Mouse (Mus musculus) midbrain, embryonic 16.5 days (tissue): ENCODE data around the gene Gm10320. TPM values are rescaled to one million over a fixed set of nuclear protein-coding genes. Genes with fewer than 3 reads are reported as not detected.

Experiments used
- ATAC-seq: fragments of 200-750 bp; cut with Nextera tagmentation; 2 replicates; pipeline ENCODE4 v1.8.0; 2017; ENCODE audit warnings: moderate TSS enrichment
- H3K27ac ChIP-seq: fragments of 300-500 bp; sonication (generic); 2 replicates; pipeline ENCODE4 v1.5.1; 2014; ENCODE audit warnings: mild to moderate bottlenecking, low read length, mixed read lengths
- H3K27me3 ChIP-seq: fragments of 300-500 bp; sonication (generic); 2 replicates; pipeline ENCODE4 v1.6.1; 2014; ENCODE audit warnings: low read depth, low read length, mixed read lengths; ENCODE audit not compliant: control insufficient read depth, insufficient read depth
- H3K36me3 ChIP-seq: fragments of 300-500 bp; sonication (generic); 2 replicates; pipeline ENCODE4 v1.6.1; 2014; ENCODE audit warnings: mild to moderate bottlenecking, low read length, moderate library complexity, mixed read lengths; ENCODE audit not compliant: control insufficient read depth, insufficient read depth
- H3K4me1 ChIP-seq: fragments of 300-500 bp; sonication (generic); 2 replicates; pipeline ENCODE4 v1.6.1; 2014; ENCODE audit warnings: mild to moderate bottlenecking, low read length, mixed read lengths; ENCODE audit not compliant: control insufficient read depth, insufficient read depth
- H3K4me2 ChIP-seq: fragments of 300-500 bp; sonication (generic); 2 replicates; pipeline ENCODE4 v1.6.1; 2014; ENCODE audit warnings: mild to moderate bottlenecking, low read length, mixed read lengths
- H3K4me3 ChIP-seq: fragments of 300-500 bp; sonication (generic); 2 replicates; pipeline ENCODE4 v1.5.1; 2014; ENCODE audit warnings: low read depth, mild to moderate bottlenecking, low read length, moderate library complexity, mixed read lengths
- H3K9ac ChIP-seq: fragments of 300-500 bp; sonication (generic); 2 replicates; pipeline ENCODE4 v1.6.1; 2014; ENCODE audit warnings: low read depth, low read length, mixed read lengths
- H3K9me3 ChIP-seq: fragments of 300-500 bp; sonication (generic); replicated peaks from 2 replicates; pipeline ENCODE4 v1.6.1; 2014; ENCODE audit warnings: mild to moderate bottlenecking, low read length, mixed read lengths; ENCODE audit not compliant: control insufficient read depth, poor library complexity, severe bottlenecking
- WGBS: fragments of 180-500 bp; shearing (Covaris S2); extraction: QIAGEN DNeasy Blood & Tissue Kit; methylation state at CpG from one replicate; pipeline ENCODE4 v1.1.7; 2014; 5-methylcytosine and 5-hydroxymethylcytosine counted together
- polyA plus RNA-seq: library from polyadenylated mRNA; unstranded; fragments of >200 nt; fragmentation: Nextera tagmentation; extraction: Ambion mirVana; gene quantifications from 2 replicates; pipeline ENCODE4 v1.2.1, GENCODE M21; 2015

Gene Gm10320
- polyA plus RNA-seq, 1 experiment from 2014 or later: 1.2 TPM

- Histone ChIP-seq H3K27ac (no peak overlapping the region), H3K9me3 (0 out of 2 replicates have a peak, but pooled peaks cover 2% of the 10 kb centered on the region), H3K9ac (no peak overlapping the region), H3K4me1 (no peaks in the 10 kb centered on the region), H3K4me2 (no peak overlapping the region), H3K4me3 (no peak overlapping the region), H3K27me3 (no peaks in the 10 kb centered on the region), H3K36me3 (no peaks in the 10 kb centered on the region)
- 66% methylated on average over 4 of the region's 4 CpGs for WGBS
- no peak for ATAC-seq
Observed at GRCm38 (mm10) chr13:98461467-98461866, 30.3 kb downstream of the Gm10320 start.

GRCm38 (mm10) chr13:98456398-98456797 is 35.4 kb downstream of the Gm10320 start:
- H3K27me3 ChIP-seq: no peaks in the 10 kb centered on the region
- H3K4me3 ChIP-seq: no peak overlapping the region
- no peak for ATAC-seq
- H3K27ac ChIP-seq: no peak overlapping the region
- no peaks in the 10 kb centered on the region for H3K36me3 ChIP-seq
- no peaks in the 10 kb centered on the region for H3K4me1 ChIP-seq
- H3K9ac ChIP-seq: no peak overlapping the region
- H3K4me2 ChIP-seq: no peak overlapping the region
- 54% methylated on average over 2 of the region's 2 CpGs for WGBS
- 0 out of 2 replicates have a peak, but pooled peaks cover 2% of the 10 kb centered on the region for H3K9me3 ChIP-seq

- Histone ChIP-seq H3K4me3 (no peak overlapping the region), H3K4me2 (no peak overlapping the region), H3K9ac (no peak overlapping the region), H3K36me3 (no peaks in the 10 kb centered on the region), H3K4me1 (no peaks in the 10 kb centered on the region), H3K9me3 (0 out of 2 replicates have a peak, but pooled peaks cover 2% of the 10 kb centered on the region), H3K27ac (no peak overlapping the region), H3K27me3 (no peaks in the 10 kb centered on the region)
- 87% methylated on average over 10 of the region's 10 CpGs for WGBS
- no peak for ATAC-seq
Observed at GRCm38 (mm10) chr13:98455646-98456045, 36.2 kb downstream of the Gm10320 start.

- ATAC-seq: no peak
- Histone ChIP-seq H3K36me3 (no peaks in the 10 kb centered on the region), H3K27ac (no peak overlapping the region), H3K9me3 (0 out of 2 replicates have a peak, but pooled peaks cover 2% of the 10 kb centered on the region), H3K9ac (no peak overlapping the region), H3K4me3 (no peak overlapping the region), H3K4me2 (no peak overlapping the region), H3K27me3 (no peaks in the 10 kb centered on the region), H3K4me1 (no peaks in the 10 kb centered on the region)
- 90% methylated on average over 12 of the region's 12 CpGs for WGBS
Observed at GRCm38 (mm10) chr13:98454224-98454967, 37.4 kb downstream of the Gm10320 start.

- Histone ChIP-seq H3K9me3 (no peaks in the 10 kb centered on the region), H3K4me2 (no peak overlapping the region), H3K4me1 (no peaks in the 10 kb centered on the region), H3K4me3 (no peak overlapping the region), H3K27ac (no peak overlapping the region), H3K36me3 (no peaks in the 10 kb centered on the region), H3K9ac (no peak overlapping the region), H3K27me3 (no peaks in the 10 kb centered on the region)
- no peak for ATAC-seq
- WGBS: 90% methylated on average over 4 of the region's 4 CpGs
Observed at GRCm38 (mm10) chr13:98453146-98453545, 38.7 kb downstream of the Gm10320 start.

- Histone ChIP-seq H3K9me3 (no peaks in the 10 kb centered on the region), H3K36me3 (no peaks in the 10 kb centered on the region), H3K4me2 (no peak overlapping the region), H3K4me1 (no peaks in the 10 kb centered on the region), H3K27me3 (no peaks in the 10 kb centered on the region), H3K27ac (no peak overlapping the region), H3K4me3 (no peak overlapping the region), H3K9ac (no peak overlapping the region)
- ATAC-seq: no peak
Observed at GRCm38 (mm10) chr13:98448696-98449095, 43.1 kb downstream of the Gm10320 start.

- Histone ChIP-seq H3K27ac (no peak overlapping the region), H3K27me3 (no peaks in the 10 kb centered on the region), H3K36me3 (no peaks in the 10 kb centered on the region), H3K4me3 (no peak overlapping the region), H3K4me1 (no peaks in the 10 kb centered on the region), H3K9me3 (no peaks in the 10 kb centered on the region), H3K4me2 (no peak overlapping the region), H3K9ac (no peak overlapping the region)
- 80% methylated on average over 6 of the region's 6 CpGs for WGBS
- ATAC-seq: no peak
Observed at GRCm38 (mm10) chr13:98447741-98448140, 44.1 kb downstream of the Gm10320 start.

- H3K9me3 ChIP-seq: no peaks in the 10 kb centered on the region
- H3K27me3 ChIP-seq: no peaks in the 10 kb centered on the region
- H3K9ac ChIP-seq: no peak overlapping the region
- H3K36me3 ChIP-seq: no peaks in the 10 kb centered on the region
- no peak for ATAC-seq
- no peak overlapping the region for H3K27ac ChIP-seq
- no peak overlapping the region for H3K4me2 ChIP-seq
- H3K4me1 ChIP-seq: no peaks in the 10 kb centered on the region
- no peak overlapping the region for H3K4me3 ChIP-seq
- 92% methylated on average over 7 of the region's 7 CpGs for WGBS
Observed at GRCm38 (mm10) chr13:98445391-98446125, 46.2 kb downstream of the Gm10320 start.

GRCm38 (mm10) chr13:98441001-98441400 is 50.8 kb downstream of the Gm10320 start:
- Histone ChIP-seq H3K4me2 (no peak overlapping the region), H3K4me3 (no peak overlapping the region), H3K9ac (no peak overlapping the region), H3K36me3 (no peaks in the 10 kb centered on the region), H3K27ac (no peak overlapping the region), H3K4me1 (no peaks in the 10 kb centered on the region), H3K9me3 (no peaks in the 10 kb centered on the region), H3K27me3 (no peaks in the 10 kb centered on the region)
- ATAC-seq: no peak
- 84% methylated on average over 4 of the region's 4 CpGs for WGBS
